Mouse (Mus musculus): ENCODE measurements at regions not wholly inside any gene's neighbourhood (a gene's known extent, or its start where the extent isn't known, plus 50 kb on each side); places are given as distances from the start of the nearest gene placed in this dataset.

- Histone ChIP-seq H3K27ac (no peak overlapping the region), H3K27me3 (no peaks in the 10 kb centered on the region), H3K4me3 (replicated peaks) (no peak overlapping the region), H3K4me2 (no peak overlapping the region), H3K9ac (no peak overlapping the region), H3K9me3 (replicated peaks) (no peaks in the 10 kb centered on the region), H3K4me1 (replicated peaks) (no peaks in the 10 kb centered on the region), H3K36me3 (no peaks in the 10 kb centered on the region)
- DNase-seq (no peak), ATAC-seq (ENCODE audit: low read depth) (no peak)
Observed at GRCm38 (mm10) chr1:193571088-193571487, 201.0 kb upstream of the Camk1g start.

- ATAC-seq (ENCODE audit: low read depth) (no peak), DNase-seq (no peak)
- H3K4me3 ChIP-seq (replicated peaks), result no peak overlapping the region
- H3K9ac ChIP-seq, result no peak overlapping the region
- no peaks in the 10 kb centered on the region for H3K36me3 ChIP-seq
- H3K27ac ChIP-seq, result no peak overlapping the region
- no peaks in the 10 kb centered on the region for H3K27me3 ChIP-seq
- no peaks in the 10 kb centered on the region for H3K9me3 ChIP-seq (replicated peaks)
- no peak overlapping the region for H3K4me2 ChIP-seq
- no peaks in the 10 kb centered on the region for H3K4me1 ChIP-seq (replicated peaks)
- WGBS (ENCODE audit: insufficient replicate concordance), result 38% methylated on average over 4 of the region's 4 CpGs
Observed at GRCm38 (mm10) chr1:193568586-193569174, 198.6 kb upstream of the Camk1g start.

DNA sequence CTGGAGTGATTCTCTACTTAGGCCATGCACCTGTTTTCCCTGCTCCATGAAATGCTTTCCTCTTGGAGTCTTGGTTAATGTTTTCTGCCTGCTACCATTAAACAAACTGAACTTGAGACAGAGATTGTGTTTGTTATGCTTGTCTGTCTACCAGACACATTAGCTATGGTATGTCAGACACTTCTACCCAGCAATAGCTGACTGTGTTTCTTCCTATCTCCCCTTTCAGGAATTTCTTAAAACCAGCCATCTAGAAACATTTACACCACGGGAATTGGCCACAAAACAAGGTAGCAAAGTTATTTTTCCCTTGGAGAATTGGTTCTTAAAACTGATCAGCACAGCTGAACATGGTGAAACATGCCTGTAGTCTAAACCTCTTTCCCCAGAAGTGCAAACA, 197.1 kb upstream of the Camk1g start:
- no peak for ATAC-seq (ENCODE audit: low read depth)
- WGBS (ENCODE audit: insufficient replicate concordance), result 22% methylated on average over 1 of the region's 1 CpGs
- Histone ChIP-seq H3K4me2 (no peak overlapping the region), H3K27me3 (no peaks in the 10 kb centered on the region), H3K27ac (no peak overlapping the region), H3K4me3 (replicated peaks) (no peak overlapping the region), H3K9me3 (replicated peaks) (no peaks in the 10 kb centered on the region), H3K4me1 (replicated peaks) (no peaks in the 10 kb centered on the region), H3K9ac (no peak overlapping the region), H3K36me3 (no peaks in the 10 kb centered on the region)
- DNase-seq, result no peak

DNA sequence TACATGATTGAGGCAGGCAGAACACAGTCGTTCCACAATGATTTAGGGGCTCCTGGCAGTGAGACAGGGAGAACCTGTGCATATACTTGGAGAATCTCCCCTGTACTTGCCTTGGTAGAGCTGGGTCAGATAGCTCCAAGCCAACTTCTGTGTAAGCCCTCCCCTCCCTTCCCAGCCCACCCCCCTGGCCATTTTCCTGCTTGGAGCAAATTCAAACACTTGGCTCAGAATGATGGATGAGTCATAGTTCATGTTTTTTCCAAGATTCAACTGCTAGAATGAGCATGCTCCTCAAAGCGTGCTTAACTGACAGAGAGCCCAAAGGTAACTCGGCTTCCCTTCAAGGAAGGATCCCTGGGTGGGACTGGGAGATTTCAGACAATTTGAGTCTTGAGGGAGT, 194.1 kb upstream of the Camk1g start:
- H3K27ac ChIP-seq, result no peak overlapping the region
- H3K4me1 ChIP-seq (replicated peaks), result no peaks in the 10 kb centered on the region
- H3K4me2 ChIP-seq, result no peak overlapping the region
- no peaks in the 10 kb centered on the region for H3K36me3 ChIP-seq
- H3K9ac ChIP-seq, result no peak overlapping the region
- H3K9me3 ChIP-seq (replicated peaks), result no peaks in the 10 kb centered on the region
- ATAC-seq (ENCODE audit: low read depth) (no peak), DNase-seq (no peak)
- no peak overlapping the region for H3K4me3 ChIP-seq (replicated peaks)
- no peaks in the 10 kb centered on the region for H3K27me3 ChIP-seq
- 64% methylated on average over 3 of the region's 3 CpGs for WGBS (ENCODE audit: insufficient replicate concordance)

GRCm38 (mm10) chr1:193562242-193562641, 192.1 kb upstream of the Camk1g start:
- Histone ChIP-seq H3K9ac (no peak overlapping the region), H3K4me1 (replicated peaks) (0 out of 2 replicates have a peak, but pooled peaks cover 2% of the 10 kb centered on the region), H3K9me3 (replicated peaks) (no peaks in the 10 kb centered on the region), H3K36me3 (no peaks in the 10 kb centered on the region), H3K4me3 (replicated peaks) (no peak overlapping the region), H3K27ac (no peak overlapping the region), H3K4me2 (no peak overlapping the region), H3K27me3 (no peaks in the 10 kb centered on the region)
- WGBS (ENCODE audit: insufficient replicate concordance), result 65% methylated on average over 2 of the region's 2 CpGs
- no peak for ATAC-seq (ENCODE audit: low read depth)
- DNase-seq, result no peak

DNA sequence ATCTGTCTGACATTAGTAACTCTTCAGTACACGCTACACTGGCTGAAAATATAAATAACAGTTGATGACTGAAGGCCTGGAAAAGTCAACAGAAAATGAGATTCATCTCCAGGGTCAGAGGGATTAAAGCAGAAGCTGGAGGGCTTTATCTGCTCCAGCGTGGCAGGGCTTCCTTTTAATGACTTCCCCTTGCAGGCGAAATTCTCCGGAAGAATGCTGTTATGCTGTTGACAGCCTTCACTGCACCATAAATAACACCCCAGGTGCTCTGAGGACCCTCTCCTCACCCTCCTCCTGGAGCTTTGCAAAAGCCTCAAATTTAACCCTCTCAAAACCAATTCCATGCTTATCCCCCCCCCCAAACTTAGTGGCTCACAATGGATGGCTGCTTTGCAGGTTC, 188.0 kb upstream of the Camk1g start:
- Histone ChIP-seq H3K4me3 (replicated peaks) (no peak overlapping the region), H3K27me3 (no peaks in the 10 kb centered on the region), H3K4me2 (no peak overlapping the region), H3K4me1 (replicated peaks) (0 out of 2 replicates have a peak, but pooled peaks cover 2% of the 10 kb centered on the region), H3K36me3 (no peaks in the 10 kb centered on the region), H3K9ac (no peak overlapping the region), H3K27ac (no peak overlapping the region), H3K9me3 (replicated peaks) (no peaks in the 10 kb centered on the region)
- no peak for DNase-seq
- 7% methylated on average over 4 of the region's 4 CpGs for WGBS (ENCODE audit: insufficient replicate concordance)
- ATAC-seq (ENCODE audit: low read depth), result no peak

GRCm38 (mm10) chr1:193554731-193555130, 184.6 kb upstream of the Camk1g start:
- no peaks in the 10 kb centered on the region for H3K27me3 ChIP-seq
- H3K9me3 ChIP-seq (replicated peaks), result no peaks in the 10 kb centered on the region
- no peak overlapping the region for H3K27ac ChIP-seq
- H3K36me3 ChIP-seq, result no peaks in the 10 kb centered on the region
- 65% methylated on average over 3 of the region's 3 CpGs for WGBS (ENCODE audit: insufficient replicate concordance)
- no peak overlapping the region for H3K4me3 ChIP-seq (replicated peaks)
- no peak overlapping the region for H3K4me2 ChIP-seq
- ATAC-seq (ENCODE audit: low read depth) (no peak), DNase-seq (no peak)
- H3K9ac ChIP-seq, result no peak overlapping the region
- 0 out of 2 replicates have a peak, but pooled peaks cover 2% of the 10 kb centered on the region for H3K4me1 ChIP-seq (replicated peaks)

- H3K4me3 ChIP-seq (replicated peaks), result no peak overlapping the region
- 62% methylated on average over 2 of the region's 2 CpGs for WGBS (ENCODE audit: insufficient replicate concordance)
- H3K36me3 ChIP-seq, result no peaks in the 10 kb centered on the region
- DNase-seq, result no peak
- H3K9me3 ChIP-seq (replicated peaks), result no peaks in the 10 kb centered on the region
- no peaks in the 10 kb centered on the region for H3K27me3 ChIP-seq
- no peak overlapping the region for H3K27ac ChIP-seq
- ATAC-seq (ENCODE audit: low read depth), result no peak
- no peak overlapping the region for H3K4me2 ChIP-seq
- no peak overlapping the region for H3K9ac ChIP-seq
- no peaks in the 10 kb centered on the region for H3K4me1 ChIP-seq (replicated peaks)
Observed at GRCm38 (mm10) chr1:193552348-193552747, 182.2 kb upstream of the Camk1g start.

- no peak for DNase-seq
- H3K9ac ChIP-seq, result no peak overlapping the region
- WGBS (ENCODE audit: insufficient replicate concordance), result 29% methylated on average over 1 of the region's 1 CpGs
- no peaks in the 10 kb centered on the region for H3K4me1 ChIP-seq (replicated peaks)
- no peaks in the 10 kb centered on the region for H3K9me3 ChIP-seq (replicated peaks)
- H3K36me3 ChIP-seq, result no peaks in the 10 kb centered on the region
- no peak overlapping the region for H3K4me2 ChIP-seq
- no peaks in the 10 kb centered on the region for H3K27me3 ChIP-seq
- no peak overlapping the region for H3K27ac ChIP-seq
- no peak for ATAC-seq (ENCODE audit: low read depth)
- H3K4me3 ChIP-seq (replicated peaks), result no peak overlapping the region
Observed at GRCm38 (mm10) chr1:193551340-193551739, 181.2 kb upstream of the Camk1g start.

GRCm38 (mm10) chr1:193550761-193551160, 180.7 kb upstream of the Camk1g start:
- H3K9ac ChIP-seq, result no peak overlapping the region
- H3K9me3 ChIP-seq (replicated peaks), result no peaks in the 10 kb centered on the region
- H3K4me1 ChIP-seq (replicated peaks), result no peaks in the 10 kb centered on the region
- H3K36me3 ChIP-seq, result no peaks in the 10 kb centered on the region
- no peak overlapping the region for H3K27ac ChIP-seq
- no peak overlapping the region for H3K4me3 ChIP-seq (replicated peaks)
- no peak for DNase-seq
- no peaks in the 10 kb centered on the region for H3K27me3 ChIP-seq
- no peak overlapping the region for H3K4me2 ChIP-seq
- ATAC-seq (ENCODE audit: low read depth), result no peak
- WGBS (ENCODE audit: insufficient replicate concordance), result 27% methylated on average over 2 of the region's 2 CpGs

GRCm38 (mm10) chr1:193547356-193547755, 177.3 kb upstream of the Camk1g start:
- Histone ChIP-seq H3K27ac (no peak overlapping the region), H3K9ac (no peak overlapping the region), H3K9me3 (replicated peaks) (no peaks in the 10 kb centered on the region), H3K27me3 (no peaks in the 10 kb centered on the region), H3K4me3 (replicated peaks) (no peak overlapping the region), H3K36me3 (no peaks in the 10 kb centered on the region), H3K4me2 (no peak overlapping the region), H3K4me1 (replicated peaks) (no peaks in the 10 kb centered on the region)
- WGBS (ENCODE audit: insufficient replicate concordance), result 61% methylated on average over 2 of the region's 2 CpGs
- ATAC-seq (ENCODE audit: low read depth) (no peak), DNase-seq (no peak)

GRCm38 (mm10) chr1:193546044-193546432, 175.9 kb upstream of the Camk1g start:
- no peaks in the 10 kb centered on the region for H3K36me3 ChIP-seq
- no peak overlapping the region for H3K9ac ChIP-seq
- no peaks in the 10 kb centered on the region for H3K27me3 ChIP-seq
- H3K4me2 ChIP-seq, result no peak overlapping the region
- ATAC-seq (ENCODE audit: low read depth) (no peak), DNase-seq (no peak)
- WGBS (ENCODE audit: insufficient replicate concordance), result 61% methylated on average over 2 of the region's 2 CpGs
- H3K4me3 ChIP-seq (replicated peaks), result no peak overlapping the region
- H3K9me3 ChIP-seq (replicated peaks), result no peaks in the 10 kb centered on the region
- no peaks in the 10 kb centered on the region for H3K4me1 ChIP-seq (replicated peaks)
- no peak overlapping the region for H3K27ac ChIP-seq
